Mouse (Mus musculus) midbrain, embryonic 11.5 days (tissue): Measurements from ENCODE around the gene Myh9. TPM values are rescaled to one million over a fixed set of nuclear protein-coding genes. Genes with fewer than 3 reads are reported as not detected.

ENCODE experiments used
- ATAC-seq: fragments of 200-750 bp; cut with Nextera tagmentation; 2 replicates; pipeline ENCODE4 v1.8.0; 2017; ENCODE audit warnings: moderate TSS enrichment, moderate library complexity; ENCODE audit not compliant: low FRiP score
- DNase-seq: peaks from one replicate; pipeline ENCODE4 v3.0.0; 2015; ENCODE audit warnings: low spot score; ENCODE audit errors: missing footprints
- H3K27ac ChIP-seq: fragments of 300-500 bp; sonication (generic); 2 replicates; pipeline ENCODE4 v1.5.1; 2014; ENCODE audit warnings: low read depth, low read length
- H3K27me3 ChIP-seq: fragments of 300-500 bp; sonication (generic); 2 replicates; pipeline ENCODE4 v1.6.1; 2014; ENCODE audit warnings: mild to moderate bottlenecking, low read length, moderate library complexity, mixed read lengths; ENCODE audit not compliant: control insufficient read depth, insufficient read depth
- H3K36me3 ChIP-seq: fragments of 300-500 bp; sonication (generic); 2 replicates; pipeline ENCODE4 v1.6.1; 2014; ENCODE audit warnings: mild to moderate bottlenecking, low read length, moderate library complexity, mixed read lengths; ENCODE audit not compliant: control insufficient read depth, insufficient read depth
- H3K4me1 ChIP-seq: fragments of 300-500 bp; sonication (generic); 2 replicates; pipeline ENCODE4 v1.6.1; 2014; ENCODE audit warnings: low read length; ENCODE audit not compliant: control insufficient read depth, insufficient read depth
- H3K4me2 ChIP-seq: fragments of 300-500 bp; sonication (generic); 2 replicates; pipeline ENCODE4 v1.6.1; 2014; ENCODE audit warnings: mild to moderate bottlenecking, moderate library complexity
- H3K4me3 ChIP-seq: fragments of 300-500 bp; sonication (generic); 2 replicates; pipeline ENCODE4 v1.5.1; 2014; ENCODE audit warnings: low read depth, low read length
- H3K9ac ChIP-seq: fragments of 300-500 bp; sonication (generic); 2 replicates; pipeline ENCODE4 v1.6.1; 2014; ENCODE audit warnings: low read length
- H3K9me3 ChIP-seq: fragments of 300-500 bp; sonication (generic); 2 replicates; pipeline ENCODE4 v1.6.1; 2016; ENCODE audit warnings: low read length; ENCODE audit not compliant: control insufficient read depth
- WGBS: fragments of 180-500 bp; shearing (Covaris S2); extraction: QIAGEN DNeasy Blood & Tissue Kit; methylation state at CpG from one replicate; pipeline ENCODE4 v1.1.7; 2014; 5-methylcytosine and 5-hydroxymethylcytosine counted together
- polyA plus RNA-seq: library from polyadenylated mRNA; unstranded; fragments of >200 nt; fragmentation: Nextera tagmentation; extraction: Ambion mirVana; gene quantifications from 2 replicates; pipeline ENCODE4 v1.2.1, GENCODE M21; 2014

The Myh9 gene
- polyA plus RNA-seq, 1 experiment from 2014 or later, result 19.6 TPM

DNA sequence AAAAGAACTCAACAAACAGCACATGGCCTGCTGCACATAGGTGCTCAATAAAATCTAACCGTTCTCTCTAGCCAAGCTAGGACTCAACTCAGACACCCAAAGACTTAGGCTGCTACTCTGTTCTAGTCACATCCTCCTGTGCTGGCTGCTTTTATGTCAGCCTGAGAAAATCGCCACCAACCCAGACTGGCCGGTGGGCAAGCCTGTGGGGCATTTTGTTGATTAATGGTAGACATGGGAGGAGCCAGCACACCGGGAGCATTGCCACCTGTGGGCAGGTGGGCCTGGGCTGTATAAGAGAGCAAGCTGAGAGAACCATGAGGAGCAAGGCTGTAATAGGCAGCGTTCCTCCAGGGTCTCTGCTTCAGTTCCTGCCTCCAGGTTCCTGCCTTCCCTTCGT, 8.2 kb downstream of the Myh9 start:
- Histone ChIP-seq H3K27ac (no peak overlapping the region), H3K27me3 (no peaks in the 10 kb centered on the region; the same call in 1 of the 2 replicates), H3K36me3 (no peaks in the 10 kb centered on the region), H3K9ac (no peak overlapping the region), H3K9me3 (no peaks in the 10 kb centered on the region), H3K4me2 (no peak overlapping the region), H3K4me1 (peaks cover 13% of the 10 kb centered on the region), H3K4me3 (no peak overlapping the region)
- 89% methylated on average over 6 of the region's 6 CpGs for WGBS
- ATAC-seq (no peak), DNase-seq (no peak)

DNA sequence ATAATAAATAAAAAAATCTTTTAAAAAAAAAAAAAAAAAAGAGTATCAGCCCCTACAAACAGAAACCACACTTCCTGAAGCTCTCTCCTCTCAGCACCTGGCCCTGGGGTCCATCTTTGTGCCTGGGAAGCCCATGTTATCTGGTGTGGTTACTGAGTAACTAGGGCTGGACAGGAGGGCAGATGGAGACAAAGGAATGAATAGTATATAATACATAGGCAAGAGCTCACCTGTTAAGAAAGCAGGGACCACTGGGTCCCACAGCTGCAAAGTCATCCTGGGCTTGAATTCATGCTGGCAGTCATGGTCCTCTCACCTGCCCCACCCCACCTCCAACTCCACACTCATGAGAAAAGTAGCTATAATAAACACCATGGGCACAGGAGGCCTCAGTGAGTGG, 8.9 kb downstream of the Myh9 start:
- Histone ChIP-seq H3K9ac (no peak overlapping the region), H3K36me3 (no peaks in the 10 kb centered on the region), H3K4me2 (no peak overlapping the region), H3K4me1 (peaks cover 7% of the 10 kb centered on the region), H3K27me3 (no peaks in the 10 kb centered on the region; the same call in 1 of the 2 replicates), H3K9me3 (no peaks in the 10 kb centered on the region), H3K4me3 (no peak overlapping the region), H3K27ac (no peak overlapping the region)
- DNase-seq (no peak), ATAC-seq (no peak)

DNA sequence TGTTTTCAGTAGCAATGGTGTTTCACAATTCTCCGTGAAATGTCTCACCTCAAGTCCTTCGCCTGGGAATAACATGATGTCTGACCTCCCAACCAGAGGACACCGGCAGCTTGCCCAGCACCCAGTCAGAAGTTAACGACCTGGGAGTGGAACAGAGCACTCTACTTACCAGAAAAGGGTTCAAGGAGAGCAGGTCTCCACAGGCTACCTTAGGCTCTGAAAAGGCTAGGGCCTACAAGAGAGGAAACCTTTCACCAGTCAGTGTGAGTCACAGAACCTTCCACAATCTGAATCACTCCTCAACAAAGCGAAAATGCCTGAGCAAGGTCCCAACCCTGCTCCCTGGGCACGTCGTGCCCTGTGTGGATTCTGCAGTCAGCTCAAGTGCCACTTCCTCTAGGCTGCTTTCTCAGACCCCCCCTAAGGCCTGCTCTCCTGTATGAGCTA, 9.5 kb downstream of the Myh9 start:
- 89% methylated on average over 7 of the region's 7 CpGs for WGBS
- Histone ChIP-seq H3K9me3 (no peaks in the 10 kb centered on the region), H3K36me3 (no peaks in the 10 kb centered on the region), H3K4me1 (peaks cover 10% of the 10 kb centered on the region), H3K4me3 (no peak overlapping the region), H3K27me3 (no peaks in the 10 kb centered on the region), H3K9ac (no peak overlapping the region), H3K4me2 (no peak overlapping the region), H3K27ac (no peak overlapping the region)
- ATAC-seq (no peak), DNase-seq (no peak)

DNA sequence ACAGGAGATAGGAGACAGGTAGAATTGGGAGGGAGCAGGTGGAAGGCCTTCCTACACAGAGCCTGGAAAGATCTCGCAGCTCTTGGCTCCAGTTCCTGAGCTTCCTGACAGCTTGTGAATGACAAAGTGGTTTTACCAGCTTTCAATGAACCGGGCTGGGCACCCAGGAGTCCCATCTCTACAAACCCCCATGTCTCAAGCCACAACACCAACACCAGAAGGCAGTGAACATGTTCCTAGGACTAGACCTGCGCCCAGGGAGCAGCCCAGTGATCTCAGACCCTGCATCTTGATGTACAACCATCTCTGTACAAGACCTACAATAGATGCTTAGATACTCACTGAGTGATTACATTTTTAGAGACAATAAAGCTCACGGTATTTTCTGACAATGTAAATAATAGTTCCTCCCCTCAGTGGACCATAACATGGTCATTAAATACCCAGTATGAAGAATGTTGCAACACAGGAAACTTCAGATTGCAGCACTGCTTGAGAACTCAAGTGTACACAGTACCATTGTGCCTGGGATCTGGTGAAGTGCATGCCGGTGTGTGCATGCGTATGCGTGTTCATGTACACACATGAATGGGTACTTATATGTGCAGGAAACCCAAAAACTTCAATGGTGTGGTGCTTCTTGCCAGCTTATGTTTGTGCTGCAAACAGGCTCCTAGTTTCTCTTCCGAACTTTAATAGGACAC, 10.1 kb downstream of the Myh9 start:
- 93% methylated on average over 8 of the region's 8 CpGs for WGBS
- H3K27ac ChIP-seq, result no peak overlapping the region
- H3K4me3 ChIP-seq, result no peak overlapping the region
- no peaks in the 10 kb centered on the region for H3K27me3 ChIP-seq
- H3K9me3 ChIP-seq, result no peaks in the 10 kb centered on the region
- DNase-seq (no peak), ATAC-seq (no peak)
- H3K9ac ChIP-seq, result no peak overlapping the region
- no peaks in the 10 kb centered on the region for H3K36me3 ChIP-seq
- H3K4me1 ChIP-seq, result peaks cover 13% of the 10 kb centered on the region
- no peak overlapping the region for H3K4me2 ChIP-seq

DNA sequence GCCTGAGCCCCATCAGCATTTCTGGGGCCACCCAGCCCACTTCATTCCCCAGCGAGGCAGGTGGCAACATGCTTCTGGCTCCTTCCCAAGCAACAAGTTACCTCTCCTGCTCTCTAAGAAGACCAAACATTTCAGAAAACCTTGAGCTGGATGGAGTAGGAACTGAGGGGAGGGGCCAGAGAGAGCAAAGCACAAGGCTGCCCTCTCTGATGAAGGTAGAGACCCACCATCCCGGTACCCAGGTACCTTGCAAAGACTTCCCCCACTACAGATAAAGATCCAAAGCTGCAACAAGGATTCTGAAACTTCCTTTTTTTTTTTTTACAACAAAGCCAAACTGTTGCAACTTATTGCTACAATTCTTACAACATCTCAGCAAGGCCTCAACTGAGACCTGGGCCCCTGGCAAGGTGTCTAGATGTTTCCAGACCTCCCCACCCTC, 10.8 kb downstream of the Myh9 start:
- Histone ChIP-seq H3K4me2 (no peak overlapping the region), H3K9me3 (no peaks in the 10 kb centered on the region), H3K9ac (no peak overlapping the region), H3K36me3 (no peaks in the 10 kb centered on the region), H3K4me1 (peaks cover 9% of the 10 kb centered on the region), H3K27me3 (no peaks in the 10 kb centered on the region), H3K27ac (no peak overlapping the region), H3K4me3 (no peak overlapping the region)
- no peak for DNase-seq
- no peak for ATAC-seq
- 97% methylated on average over 2 of the region's 2 CpGs for WGBS

DNA sequence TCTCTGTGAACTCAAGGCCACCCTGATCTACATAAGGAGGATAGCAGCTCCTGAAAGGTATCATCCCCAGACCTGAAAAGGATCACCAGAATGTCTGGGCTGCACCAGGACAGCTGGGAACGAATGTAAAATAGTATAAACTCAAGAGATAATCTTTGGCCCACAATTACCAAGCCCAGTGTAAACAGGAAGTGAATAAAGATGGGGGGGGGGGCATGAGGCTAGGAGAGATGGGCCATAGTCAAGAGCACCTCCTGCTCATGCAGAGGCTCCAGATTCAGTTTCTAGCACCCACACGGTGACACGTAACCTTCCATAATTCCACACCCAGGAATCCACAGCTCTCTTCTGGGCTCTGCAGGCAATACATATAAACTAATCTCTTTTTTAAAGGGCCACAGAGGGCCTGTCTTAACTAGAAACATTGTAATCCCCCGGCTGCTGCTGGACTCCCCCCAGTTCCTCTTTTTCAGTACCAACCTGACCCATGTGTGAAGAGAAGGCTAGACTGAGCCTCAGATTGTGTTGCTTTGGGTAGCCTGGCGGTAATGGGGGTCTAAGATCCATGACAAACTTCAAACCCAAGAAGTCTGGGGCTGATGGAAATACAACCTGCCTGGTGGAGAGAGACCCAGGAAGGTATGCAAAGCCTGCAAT, 11.4 kb downstream of the Myh9 start:
- ATAC-seq (no peak), DNase-seq (no peak)
- no peak overlapping the region for H3K4me2 ChIP-seq
- no peaks in the 10 kb centered on the region for H3K9me3 ChIP-seq
- no peak overlapping the region for H3K4me3 ChIP-seq
- H3K27ac ChIP-seq, result no peak overlapping the region
- peaks cover 9% of the 10 kb centered on the region for H3K4me1 ChIP-seq
- H3K9ac ChIP-seq, result no peak overlapping the region
- no peaks in the 10 kb centered on the region for H3K36me3 ChIP-seq
- 96% methylated on average over 5 of the region's 5 CpGs for WGBS
- H3K27me3 ChIP-seq, result no peaks in the 10 kb centered on the region

DNA sequence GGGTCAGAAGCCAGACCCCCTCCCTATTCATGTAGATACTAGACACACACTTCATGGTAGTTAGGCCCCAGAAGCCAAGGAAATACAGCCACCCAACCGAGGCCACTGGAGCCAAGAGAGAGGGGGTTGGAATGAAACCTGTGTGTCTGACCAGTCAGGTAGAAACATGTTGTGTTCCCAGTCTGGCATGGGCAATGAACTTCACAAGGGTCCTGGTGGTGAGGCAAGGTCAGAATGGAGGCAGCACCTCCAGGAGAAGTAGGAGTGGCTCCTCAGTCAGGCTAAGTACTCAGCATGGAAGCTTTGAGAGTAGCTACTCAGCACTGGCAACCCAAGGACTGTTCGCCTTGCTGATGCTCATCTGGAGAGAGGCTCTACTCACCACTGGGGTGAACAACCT, 12.4 kb downstream of the Myh9 start:
- DNase-seq (no peak), ATAC-seq (no peak)
- Histone ChIP-seq H3K4me3 (no peak overlapping the region), H3K27ac (no peak overlapping the region), H3K27me3 (no peaks in the 10 kb centered on the region), H3K4me1 (peaks cover 9% of the 10 kb centered on the region), H3K4me2 (no peak overlapping the region), H3K36me3 (no peaks in the 10 kb centered on the region), H3K9me3 (no peaks in the 10 kb centered on the region), H3K9ac (no peak overlapping the region)
- WGBS, result 79% methylated on average over 2 of the region's 2 CpGs

DNA sequence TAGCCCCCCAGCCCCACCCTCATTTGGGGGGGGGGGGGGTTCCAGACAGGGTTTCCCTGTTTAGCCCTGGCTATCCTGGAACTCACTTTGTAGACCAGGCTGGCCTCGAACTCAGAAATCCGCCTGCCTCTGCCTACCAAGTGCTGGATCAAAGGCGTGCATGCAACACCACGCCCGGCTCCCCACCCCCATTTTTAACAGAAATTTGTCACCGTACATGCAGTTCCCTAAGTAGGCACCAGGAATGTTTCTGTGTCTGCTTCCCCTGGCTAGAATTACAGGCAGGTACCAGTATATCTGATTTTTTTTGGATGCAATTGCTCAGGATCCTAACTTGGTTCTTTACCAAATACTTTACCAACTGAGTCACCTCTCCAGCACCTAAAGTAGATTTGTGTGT, 13.1 kb downstream of the Myh9 start:
- Histone ChIP-seq H3K4me1 (peaks cover 9% of the 10 kb centered on the region), H3K27ac (no peak overlapping the region), H3K9ac (no peak overlapping the region), H3K4me3 (no peak overlapping the region), H3K36me3 (no peaks in the 10 kb centered on the region), H3K9me3 (no peaks in the 10 kb centered on the region), H3K4me2 (no peak overlapping the region), H3K27me3 (no peaks in the 10 kb centered on the region)
- no peak for DNase-seq
- 93% methylated on average over 6 of the region's 6 CpGs for WGBS
- ATAC-seq, result no peak

DNA sequence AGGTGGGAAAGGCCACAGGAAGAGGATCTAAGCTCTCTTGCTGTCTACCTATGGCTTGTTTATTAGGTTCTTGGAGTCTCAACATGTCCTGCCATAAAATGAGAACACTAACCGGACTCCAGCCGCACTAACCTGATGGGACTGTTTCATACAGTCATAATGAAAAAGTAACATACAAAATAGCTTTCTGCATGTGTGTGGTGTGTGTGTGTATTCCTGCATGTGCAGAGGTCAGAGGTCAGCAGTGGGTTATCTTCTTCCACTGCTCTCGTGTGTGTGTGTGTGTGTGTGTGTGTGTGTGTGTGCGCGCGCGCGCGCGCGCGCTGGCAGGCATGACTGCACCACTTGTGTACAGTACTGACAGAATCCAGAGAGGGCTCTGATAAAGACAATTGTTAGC, 13.7 kb downstream of the Myh9 start:
- Histone ChIP-seq H3K4me2 (no peak overlapping the region), H3K27ac (no peak overlapping the region), H3K27me3 (no peaks in the 10 kb centered on the region), H3K9me3 (no peaks in the 10 kb centered on the region), H3K36me3 (no peaks in the 10 kb centered on the region), H3K9ac (no peak overlapping the region), H3K4me1 (peaks cover 9% of the 10 kb centered on the region), H3K4me3 (no peak overlapping the region)
- ATAC-seq (no peak), DNase-seq (no peak)
- 93% methylated on average over 12 of the region's 12 CpGs for WGBS
